Mouse (Mus musculus) lung, adult 2 months (tissue): ENCODE data around the gene Tmcc1.

Experiments
- CTCF ChIP-seq: fragments of 200-500 bp; IDR thresholded peaks from 2 replicates; pipeline ENCODE4 v1.5.1; 2011; ENCODE audit warnings: mild to moderate bottlenecking, low read length, control low read depth; ENCODE audit not compliant: insufficient read depth
- POLR2A ChIP-seq: fragments of 200-500 bp; IDR thresholded peaks from 2 replicates; pipeline ENCODE4 v1.6.1; 2011; ENCODE audit warnings: low read depth, mild to moderate bottlenecking, control low read depth, low read length, borderline replicate concordance; ENCODE audit errors: extremely low read depth

GRCm38 (mm10) chr6:116119669-116120068 lies 73.6 kb downstream of the Tmcc1 start:
- TF ChIP-seq CTCF (no peak), POLR2A (no peak)
